Mouse (Mus musculus) midbrain, embryonic 16.5 days (tissue): Measurements from ENCODE around the gene Tmem104. TPM values are rescaled to one million over a fixed set of nuclear protein-coding genes. Genes with fewer than 3 reads are reported as not detected.
A peak's percentile ranks its signal among the peaks of the same experiment; 100 is the strongest.

Source experiments
- ATAC-seq: fragments of 200-750 bp; cut with Nextera tagmentation; 2 replicates; pipeline ENCODE4 v1.8.0; 2017; ENCODE audit warnings: moderate TSS enrichment
- H3K27ac ChIP-seq: fragments of 300-500 bp; sonication (generic); 2 replicates; pipeline ENCODE4 v1.5.1; 2014; ENCODE audit warnings: mild to moderate bottlenecking, low read length, mixed read lengths
- H3K27me3 ChIP-seq: fragments of 300-500 bp; sonication (generic); 2 replicates; pipeline ENCODE4 v1.6.1; 2014; ENCODE audit warnings: low read depth, low read length, mixed read lengths; ENCODE audit not compliant: control insufficient read depth, insufficient read depth
- H3K36me3 ChIP-seq: fragments of 300-500 bp; sonication (generic); 2 replicates; pipeline ENCODE4 v1.6.1; 2014; ENCODE audit warnings: mild to moderate bottlenecking, low read length, moderate library complexity, mixed read lengths; ENCODE audit not compliant: control insufficient read depth, insufficient read depth
- H3K4me1 ChIP-seq: fragments of 300-500 bp; sonication (generic); 2 replicates; pipeline ENCODE4 v1.6.1; 2014; ENCODE audit warnings: mild to moderate bottlenecking, low read length, mixed read lengths; ENCODE audit not compliant: control insufficient read depth, insufficient read depth
- H3K4me2 ChIP-seq: fragments of 300-500 bp; sonication (generic); 2 replicates; pipeline ENCODE4 v1.6.1; 2014; ENCODE audit warnings: mild to moderate bottlenecking, low read length, mixed read lengths
- H3K4me3 ChIP-seq: fragments of 300-500 bp; sonication (generic); 2 replicates; pipeline ENCODE4 v1.5.1; 2014; ENCODE audit warnings: low read depth, mild to moderate bottlenecking, low read length, moderate library complexity, mixed read lengths
- H3K9ac ChIP-seq: fragments of 300-500 bp; sonication (generic); 2 replicates; pipeline ENCODE4 v1.6.1; 2014; ENCODE audit warnings: low read depth, low read length, mixed read lengths
- H3K9me3 ChIP-seq: fragments of 300-500 bp; sonication (generic); replicated peaks from 2 replicates; pipeline ENCODE4 v1.6.1; 2014; ENCODE audit warnings: mild to moderate bottlenecking, low read length, mixed read lengths; ENCODE audit not compliant: control insufficient read depth, poor library complexity, severe bottlenecking
- WGBS: fragments of 180-500 bp; shearing (Covaris S2); extraction: QIAGEN DNeasy Blood & Tissue Kit; methylation state at CpG from one replicate; pipeline ENCODE4 v1.1.7; 2014; 5-methylcytosine and 5-hydroxymethylcytosine counted together
- polyA plus RNA-seq: library from polyadenylated mRNA; unstranded; fragments of >200 nt; fragmentation: Nextera tagmentation; extraction: Ambion mirVana; gene quantifications from 2 replicates; pipeline ENCODE4 v1.2.1, GENCODE M21; 2015

The Tmem104 gene
- polyA plus RNA-seq, 1 experiment from 2014 or later, result 12.5 TPM

GRCm38 (mm10) chr11:115187693-115188092 lies 406 bp downstream of the Tmem104 start, which contains the start of gene Nat9:
TSS of gene Nat9 (minus strand) at chr11:115187859.
- Histone ChIP-seq H3K36me3 (peaks cover 8% of the 10 kb centered on the region; the same call in 1 of the 2 replicates), H3K9ac (peak within 1 kb of the TSS; percentile 84), H3K27me3 (no peaks in the 10 kb centered on the region), H3K9me3 (no peaks in the 10 kb centered on the region), H3K4me3 (peak within 1 kb of the TSS; percentile 68), H3K4me2 (peak within 1 kb of the TSS; percentile 74), H3K27ac (peak within 1 kb of the TSS; percentile 80), H3K4me1 (peaks cover 18% of the 10 kb centered on the region)
- ATAC-seq, result peak; percentile 20
- WGBS, result 7% methylated on average over 12 of the region's 12 CpGs

- H3K36me3 ChIP-seq, result peaks cover 8% of the 10 kb centered on the region; the same call in 1 of the 2 replicates
- 0 out of 2 replicates have a peak overlapping the region, but pooled peaks have one; percentile 68 for H3K4me3 ChIP-seq
- ATAC-seq, result no peak
- WGBS, result 92% methylated on average over 13 of the region's 13 CpGs
- no peak overlapping the region for H3K4me2 ChIP-seq
- H3K9me3 ChIP-seq, result no peaks in the 10 kb centered on the region
- no peaks in the 10 kb centered on the region for H3K27me3 ChIP-seq
- H3K27ac ChIP-seq, result no peak overlapping the region
- H3K4me1 ChIP-seq, result peaks cover 18% of the 10 kb centered on the region
- no peak overlapping the region for H3K9ac ChIP-seq
Observed at GRCm38 (mm10) chr11:115188539-115189231, 1.4 kb downstream of the Tmem104 start.

GRCm38 (mm10) chr11:115189304-115189703 lies 2.0 kb downstream of the Tmem104 start:
- H3K4me2 ChIP-seq, result no peak overlapping the region
- no peak overlapping the region for H3K4me3 ChIP-seq
- H3K27ac ChIP-seq, result no peak overlapping the region
- H3K36me3 ChIP-seq, result peaks cover 8% of the 10 kb centered on the region; the same call in 1 of the 2 replicates
- H3K9me3 ChIP-seq, result no peaks in the 10 kb centered on the region
- no peaks in the 10 kb centered on the region for H3K27me3 ChIP-seq
- no peak overlapping the region for H3K9ac ChIP-seq
- no peak for ATAC-seq
- peaks cover 18% of the 10 kb centered on the region for H3K4me1 ChIP-seq
- WGBS, result 90% methylated on average over 6 of the region's 6 CpGs

- Histone ChIP-seq H3K4me2 (no peak overlapping the region), H3K4me3 (no peak overlapping the region), H3K9ac (no peak overlapping the region), H3K4me1 (peaks cover 8% of the 10 kb centered on the region), H3K27ac (no peak overlapping the region), H3K9me3 (no peaks in the 10 kb centered on the region), H3K27me3 (no peaks in the 10 kb centered on the region), H3K36me3 (peaks cover 8% of the 10 kb centered on the region; the same call in 1 of the 2 replicates)
- WGBS, result 80% methylated on average over 9 of the region's 9 CpGs
- no peak for ATAC-seq
Observed at GRCm38 (mm10) chr11:115192180-115192579, 4.9 kb downstream of the Tmem104 start.

GRCm38 (mm10) chr11:115194693-115195092 lies 7.4 kb downstream of the Tmem104 start:
- 93% methylated on average over 6 of the region's 6 CpGs for WGBS
- H3K27ac ChIP-seq, result no peak overlapping the region
- no peaks in the 10 kb centered on the region for H3K27me3 ChIP-seq
- no peaks in the 10 kb centered on the region for H3K4me1 ChIP-seq
- no peak overlapping the region for H3K4me3 ChIP-seq
- no peak overlapping the region for H3K4me2 ChIP-seq
- peaks cover 14% of the 10 kb centered on the region; the same call in 1 of the 2 replicates for H3K36me3 ChIP-seq
- no peak for ATAC-seq
- H3K9me3 ChIP-seq, result no peaks in the 10 kb centered on the region
- no peak overlapping the region for H3K9ac ChIP-seq

GRCm38 (mm10) chr11:115195933-115196332 lies 8.6 kb downstream of the Tmem104 start:
- WGBS, result 92% methylated on average over 5 of the region's 5 CpGs
- H3K4me2 ChIP-seq, result no peak overlapping the region

GRCm38 (mm10) chr11:115197558-115197957 lies 10.3 kb downstream of the Tmem104 start:
- Histone ChIP-seq H3K9me3 (no peaks in the 10 kb centered on the region), H3K36me3 (peaks cover 15% of the 10 kb centered on the region), H3K27ac (no peak overlapping the region), H3K27me3 (no peaks in the 10 kb centered on the region), H3K4me1 (no peaks in the 10 kb centered on the region), H3K4me2 (no peak overlapping the region), H3K9ac (no peak overlapping the region), H3K4me3 (no peak overlapping the region)
- no peak for ATAC-seq
- WGBS, result 82% methylated on average over 8 of the region's 8 CpGs

More at GRCm38 (mm10) chr11:115195933-115196332, 8.6 kb downstream of the Tmem104 start:
- Histone ChIP-seq H3K27ac (no peak overlapping the region), H3K4me1 (no peaks in the 10 kb centered on the region), H3K9me3 (no peaks in the 10 kb centered on the region), H3K36me3 (peaks cover 7% of the 10 kb centered on the region; the same call in 1 of the 2 replicates), H3K4me3 (no peak overlapping the region), H3K27me3 (no peaks in the 10 kb centered on the region), H3K9ac (no peak overlapping the region)
- ATAC-seq, result no peak

GRCm38 (mm10) chr11:115198932-115199384 lies 11.7 kb downstream of the Tmem104 start:
- ATAC-seq, result no peak

GRCm38 (mm10) chr11:115200520-115200919 lies 13.2 kb downstream of the Tmem104 start:
- H3K4me2 ChIP-seq, result no peak overlapping the region
- no peaks in the 10 kb centered on the region for H3K9me3 ChIP-seq
- H3K27ac ChIP-seq, result no peak overlapping the region
- WGBS, result 96% methylated on average over 4 of the region's 4 CpGs
- peaks cover 20% of the 10 kb centered on the region for H3K36me3 ChIP-seq
- H3K27me3 ChIP-seq, result no peaks in the 10 kb centered on the region
- H3K4me3 ChIP-seq, result no peak overlapping the region
- ATAC-seq, result no peak
- H3K9ac ChIP-seq, result no peak overlapping the region
- H3K4me1 ChIP-seq, result no peaks in the 10 kb centered on the region

More at GRCm38 (mm10) chr11:115198932-115199384, 11.7 kb downstream of the Tmem104 start:
- Histone ChIP-seq H3K9me3 (no peaks in the 10 kb centered on the region), H3K9ac (no peak overlapping the region), H3K4me3 (no peak overlapping the region), H3K27ac (no peak overlapping the region), H3K4me1 (no peaks in the 10 kb centered on the region), H3K36me3 (peaks cover 19% of the 10 kb centered on the region), H3K27me3 (no peaks in the 10 kb centered on the region), H3K4me2 (no peak overlapping the region)
- 71% methylated on average over 12 of the region's 12 CpGs for WGBS
